Mouse (Mus musculus) stomach, postnatal 0 days (tissue): ENCODE results near the gene Rcan2.

ENCODE experiments used
- CTCF ChIP-seq: IDR thresholded peaks from 2 replicates; pipeline ENCODE4 v1.5.1; 2016; ENCODE audit warnings: antibody characterized with exemption, low read depth, mild to moderate bottlenecking, moderate library complexity
- EP300 ChIP-seq: optimal IDR thresholded peaks from 2 replicates; pipeline ENCODE3; 2016; ENCODE audit warnings: antibody characterized with exemption

DNA sequence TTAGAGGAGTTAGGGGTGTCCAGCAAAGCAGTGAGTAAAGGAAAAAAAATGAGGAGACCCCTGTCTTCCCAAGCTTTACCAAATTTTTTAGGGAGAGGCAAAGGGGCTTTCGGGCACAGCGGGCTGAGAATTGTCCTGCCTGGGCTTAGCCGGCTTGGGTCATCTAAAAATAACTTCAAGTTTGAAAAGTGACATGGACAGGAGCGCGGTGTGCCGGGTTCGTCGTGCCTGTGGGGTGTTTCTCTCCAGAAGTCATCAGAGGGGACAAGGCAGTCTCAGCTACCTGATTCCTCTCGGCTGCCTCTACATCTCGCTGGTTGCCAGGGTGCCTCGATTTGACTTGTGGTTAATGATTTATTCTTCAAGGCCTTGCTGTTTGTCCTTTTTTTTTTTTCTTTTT, 1.3 kb downstream of the Rcan2 start:
- TF ChIP-seq CTCF (no peak), EP300 (no peak)
